Comparison of ENCODE assay signal across 7 mouse cellular contexts in genomic region chr6:146221371-146222336, GRCm38 (mm10).
DNase-seq lines count a peak whose midpoint lies in the region; ATAC-seq lines count a peak whose summit lies in the region.

No protein-coding gene starts in this region.

- H3K36me3 ChIP-seq in embryonic facial prominence, embryonic 10.5 days (replicated peaks), result no peaks in the 10 kb centered on the region
- H3K36me3 ChIP-seq in limb, embryonic 13.5 days, result no peaks in the 10 kb centered on the region
- no peaks in the 10 kb centered on the region for H3K36me3 ChIP-seq in neural tube, embryonic 13.5 days

- H3K9ac ChIP-seq in limb, embryonic 13.5 days, result 0 out of 2 replicates have a peak overlapping the region, but pooled peaks have one; percentile 35
- no peak overlapping the region for H3K9ac ChIP-seq in neural tube, embryonic 13.5 days

- 0 out of 2 replicates have a peak overlapping the region, but pooled peaks have one; percentile 32 for H3K27ac ChIP-seq in embryonic facial prominence, embryonic 10.5 days (replicated peaks)
- no peak overlapping the region for H3K27ac ChIP-seq in limb, embryonic 13.5 days
- peak overlapping the region; percentile 9; the same call in 1 of the 2 replicates for H3K27ac ChIP-seq in neural tube, embryonic 13.5 days (replicated peaks)

- WGBS in embryonic facial prominence, embryonic 10.5 days, result 60% methylated on average over 23 of the region's 23 CpGs
- 57% methylated on average over 23 of the region's 23 CpGs for WGBS in limb, embryonic 13.5 days
- 62% methylated on average over 23 of the region's 23 CpGs for WGBS in neural tube, embryonic 13.5 days

- H3K4me1 ChIP-seq in embryonic facial prominence, embryonic 10.5 days, result peaks cover 22% of the 10 kb centered on the region
- H3K4me1 ChIP-seq in limb, embryonic 13.5 days, result peaks cover 19% of the 10 kb centered on the region
- no peaks in the 10 kb centered on the region for H3K4me1 ChIP-seq in neural tube, embryonic 13.5 days (replicated peaks)

- no peaks in the 10 kb centered on the region for H3K9me3 ChIP-seq in embryonic facial prominence, embryonic 10.5 days
- H3K9me3 ChIP-seq in limb, embryonic 13.5 days, result no peaks in the 10 kb centered on the region
- H3K9me3 ChIP-seq in neural tube, embryonic 13.5 days, result no peaks in the 10 kb centered on the region

- no peak for ATAC-seq in limb, embryonic 13.5 days (ENCODE audit: low FRiP score, low read depth)
- ATAC-seq in neural tube, embryonic 13.5 days (ENCODE audit: low read depth), result no peak

- H3K4me2 ChIP-seq in limb, embryonic 13.5 days (replicated peaks), result no peak overlapping the region
- no peak overlapping the region for H3K4me2 ChIP-seq in neural tube, embryonic 13.5 days

- H3K4me3 ChIP-seq in embryonic facial prominence, embryonic 10.5 days, result no peak overlapping the region
- H3K4me3 ChIP-seq in limb, embryonic 13.5 days, result no peak overlapping the region
- H3K4me3 ChIP-seq in neural tube, embryonic 13.5 days, result no peak overlapping the region

- DNase-seq in right cerebral cortex, adult 18-20 months, result peak; percentile 6
- no peak for DNase-seq in right cerebral cortex, postnatal 4 days
- DNase-seq in embryonic facial prominence, embryonic 10.5 days (ENCODE audit: low spot score), result no peak
- no peak for DNase-seq in cerebellum, adult 11-12 months
- DNase-seq in gastrocnemius, adult 18-20 months (ENCODE audit: low spot score), result no peak

- H3K27me3 ChIP-seq in embryonic facial prominence, embryonic 10.5 days (replicated peaks; ENCODE audit: low read depth, poor library complexity, severe bottlenecking), result no peaks in the 10 kb centered on the region
- no peaks in the 10 kb centered on the region for H3K27me3 ChIP-seq in limb, embryonic 13.5 days
- H3K27me3 ChIP-seq in neural tube, embryonic 13.5 days, result no peaks in the 10 kb centered on the region
